ENCODE assay signal across 12 mouse cellular contexts in the genomic region with DNA sequence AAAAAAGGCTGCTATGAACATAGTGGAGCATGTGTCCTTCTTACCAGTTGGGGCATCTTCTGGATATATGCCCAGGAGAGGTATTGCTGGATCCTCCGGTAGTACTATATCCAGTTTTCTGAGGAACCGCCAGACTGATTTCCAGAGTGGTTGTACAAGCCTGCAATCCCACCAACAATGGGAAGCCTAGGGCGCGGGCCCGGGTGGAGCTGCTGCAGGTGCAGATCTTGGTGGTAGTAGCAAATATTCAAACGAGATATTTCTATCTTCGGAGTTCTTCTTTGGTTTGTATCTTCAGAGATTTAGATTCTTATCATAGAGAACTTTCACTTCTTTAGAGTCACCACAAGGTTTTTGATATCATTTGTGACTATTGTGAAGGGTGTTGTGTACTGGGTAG. TPM values are rescaled to one million over a fixed set of nuclear protein-coding genes. Genes with fewer than 3 reads are reported as not detected.
DNase-seq lines count a peak whose midpoint lies in the region; ATAC-seq and TF ChIP-seq lines count a peak whose summit lies in the region.
"Not testable (repeated sequence)": the region's sequence is repeated elsewhere in the genome, so short reads cannot be mapped to it uniquely, and the experiment has no call there.
"Had no signal": no experiment of that assay in that cellular context is flagged by ENCODE, and none has a peak within 500 bp of the region (broad histone marks: within the 10 kb centered on the region; RNA-seq: fewer than 3 reads in every experiment).

No protein-coding gene starts in this region.

- WGBS in hindbrain, embryonic 10.5 days, result 93% methylated on average over 7 of the region's 7 CpGs

- not testable (repeated sequence) for H3K9me3 ChIP-seq in hindbrain, embryonic 10.5 days

- not testable (repeated sequence) for H3K27me3 ChIP-seq in hindbrain, embryonic 10.5 days (ENCODE audit: insufficient read depth, poor library complexity, severe bottlenecking)

- H3K4me3 ChIP-seq in hindbrain, embryonic 10.5 days; left cerebral cortex, adult 2 months: not testable (repeated sequence)

- not testable (repeated sequence) for H3K4me1 ChIP-seq in hindbrain, embryonic 10.5 days (replicated peaks)

- peak; percentile 0 for DNase-seq in T-cell, adult 2 months (ENCODE audit: low spot score)
- peak; percentile 61 for DNase-seq in embryo, embryonic 11 days
- peak; percentile 13 for DNase-seq in gastrocnemius, postnatal 10 days
- peak; percentile 1 for DNase-seq in hindbrain, embryonic 10.5 days (ENCODE audit: low spot score)
- peak; percentile 4 to 8 for DNase-seq in left cerebral cortex, adult 2 months (ENCODE audit: extremely low spot score in 1 of 2, low spot score in 2 of 2)
- peak; percentile 0 for DNase-seq in lung, postnatal 36 days
- DNase-seq in urinary bladder, postnatal 25 days (ENCODE audit: low spot score), result peak; percentile 2

- not testable (repeated sequence) for H3K27ac ChIP-seq in hindbrain, embryonic 10.5 days; left cerebral cortex, adult 2 months

- intact Hi-C loops in left cerebral cortex, adult 2 months (cut with DNase I), result not testable (repeated sequence)

- peak; percentile 69; the same call in 1 of the 2 replicates for ATAC-seq in neutrophil, adult 5-6 weeks (ENCODE audit: extremely low read depth, insufficient number of reproducible peaks, low FRiP score, poor library complexity, severe bottlenecking)

- H3K36me3 ChIP-seq in hindbrain, embryonic 10.5 days, result not testable (repeated sequence)

- not testable (repeated sequence) for TF ChIP-seq CTCF in left cerebral cortex, adult 2 months (IDR thresholded peaks at IDR 0.05)

RNA-seq across cellular contexts. Expression of a gene that starts 52.7 kb away (rescaled TPM):
- not detected for total RNA-seq in gastrocnemius, postnatal 10 days (2021)
- polyA plus RNA-seq in hindbrain, embryonic 10.5 days (2016; fragmentation: Nextera tagmentation; extraction: Ambion mirVana), result not detected in 2 replicates
- total RNA-seq in left cerebral cortex, adult 2 months (2021), result not detected
- 0.61 TPM in 1 of 2 replicates, not detected in the other for total RNA-seq in neutrophil, adult 5-6 weeks (2017)
- total RNA-seq: heart, postnatal 36 days; layer of hippocampus, adult 18-20 months had no signal
- polyA plus RNA-seq: liver, embryonic 11.5 days; myocyte had no signal

Comparison
In these comparisons a context has a peak if more than half of its experiments do, and no peak if none do; other contexts are left out.
1. DNase-seq: peak in every context shown above with its lines; median percentile 61 in embryo, embryonic 11 days; 13 in gastrocnemius, postnatal 10 days; 6 in left cerebral cortex, adult 2 months; 2 in urinary bladder, postnatal 25 days; 1 in hindbrain, embryonic 10.5 days; 0 in T-cell, adult 2 months; 0 in lung, postnatal 36 days.